In genomic region chr19:8944750-8945149, GRCm38 (mm10) we compare ENCODE assay signal across 7 mouse cellular contexts. TPM values are rescaled to one million over a fixed set of nuclear protein-coding genes. Genes with fewer than 3 reads are reported as not detected.
DNase-seq lines count a peak whose midpoint lies in the region; ATAC-seq and TF ChIP-seq lines count a peak whose summit lies in the region.

No protein-coding gene starts in this region.

- H3K79me2 ChIP-seq in CH12.LX (replicated peaks; ENCODE audit: control insufficient read depth, extremely low read depth, insufficient read depth, poor library complexity, severe bottlenecking): peaks cover 42% of the 10 kb centered on the region

- TF ChIP-seq POLR2A in CH12.LX (IDR thresholded peaks at IDR 0.05; ENCODE audit: low read depth, low read length): no peak

- WGBS in heart, postnatal 0 days: 22% methylated on average over 5 of the region's 5 CpGs
- 70% methylated on average over 5 of the region's 5 CpGs for WGBS in midbrain, embryonic 10.5 days

- peaks cover 16 to 38% of the 10 kb centered on the region in 2 experiments for H3K4me1 ChIP-seq in CH12.LX (ENCODE audit: control insufficient read depth in 1 of 2, insufficient read depth in 2 of 2)
- peaks cover 20% of the 10 kb centered on the region; the same call in 1 of the 2 replicates for H3K4me1 ChIP-seq in heart, postnatal 0 days (ENCODE audit: control insufficient read depth, insufficient read depth)
- peaks cover 34% of the 10 kb centered on the region for H3K4me1 ChIP-seq in midbrain, embryonic 10.5 days

- DNase-seq in CH12.LX (ENCODE audit: extremely low read depth): peak; percentile 65
- DNase-seq in NIH3T3 (ENCODE audit: low read depth): peak; percentile 75
- peak; percentile 57 for DNase-seq in fibroblast of lung, adult 2 months (ENCODE audit: low read depth)
- peak; percentile 73 for DNase-seq in heart, postnatal 0 days (ENCODE audit: low spot score)
- peak; percentile 89 to 90 for DNase-seq in kidney, postnatal 25 days
- DNase-seq in midbrain, embryonic 10.5 days (ENCODE audit: low spot score): peak; percentile 61
- DNase-seq in testis, postnatal 14 days (ENCODE audit: low spot score): peak; percentile 71

- peak overlapping the region; percentile 41; the same call in 1 of the 2 replicates for H3K4me2 ChIP-seq in CH12.LX (ENCODE audit: insufficient read depth, low read depth, poor library complexity, severe bottlenecking)
- peak overlapping the region; percentile 68 for H3K4me2 ChIP-seq in heart, postnatal 0 days (ENCODE audit: low read depth, low read length)

- no peak for TF ChIP-seq EP300 in CH12.LX (IDR thresholded peaks at IDR 0.05; ENCODE audit: low read length)
- 0 out of 2 replicates have a peak, but pooled peaks have one; percentile 46 for TF ChIP-seq EP300 in heart, postnatal 0 days (IDR thresholded peaks at IDR 0.05; ENCODE audit: low read depth)

- in situ Hi-C loops in CH12.LX (cut with MboI; ENCODE audit: low pct_ligation_motif_present, low pct_unique_long_range_greater_than_20kb, low sequenced_read_pairs): no loop called here

- no peaks in the 10 kb centered on the region for H3K27me3 ChIP-seq in CH12.LX (replicated peaks)
- no peaks in the 10 kb centered on the region for H3K27me3 ChIP-seq in heart, postnatal 0 days (ENCODE audit: control insufficient read depth, insufficient read depth, low read length)
- H3K27me3 ChIP-seq in midbrain, embryonic 10.5 days (ENCODE audit: low read depth, poor library complexity, severe bottlenecking): no peaks in the 10 kb centered on the region

- no peak for ATAC-seq in heart, postnatal 0 days (ENCODE audit: insufficient read depth, low read depth)

- no peak for TF ChIP-seq CTCF in CH12.LX (conservative IDR thresholded peaks at IDR 0.05 in 1 of 2, IDR thresholded peaks at IDR 0.05 in 1 of 2; ENCODE audit: low read depth in 2 of 2, low read length in 2 of 2)
- no peak for TF ChIP-seq CTCF in heart, postnatal 0 days (IDR thresholded peaks at IDR 0.05; ENCODE audit: low read depth)

- H3K27ac ChIP-seq in CH12.LX (ENCODE audit: insufficient read depth, low read depth): no peak overlapping the region
- peak overlapping the region; percentile 36; the same call in 1 of the 2 replicates for H3K27ac ChIP-seq in heart, postnatal 0 days (ENCODE audit: low read depth)
- H3K27ac ChIP-seq in midbrain, embryonic 10.5 days (replicated peaks): 0 out of 2 replicates have a peak overlapping the region, but pooled peaks have one; percentile 10

- dilution Hi-C loops in CH12.LX (cut with MboI; ENCODE audit: extremely low pct_ligation_motif_present, extremely low pct_unique_long_range_greater_than_20kb, low sequenced_read_pairs): no loop called here

- TF ChIP-seq RAD21 in CH12.LX (IDR thresholded peaks at IDR 0.05; ENCODE audit: low read depth, low read length): no peak

- H3K4me3 ChIP-seq in CH12.LX (replicated peaks in 1 of 3; ENCODE audit: low read depth in 2 of 3, low read length in 2 of 3, poor library complexity in 1 of 3): no peak overlapping the region
- 0 out of 2 replicates have a peak overlapping the region, but pooled peaks have one; percentile 10 for H3K4me3 ChIP-seq in heart, postnatal 0 days (ENCODE audit: low read depth, low read length)
- peak overlapping the region; percentile 5; the same call in 1 of the 2 replicates for H3K4me3 ChIP-seq in midbrain, embryonic 10.5 days

- no peaks in the 10 kb centered on the region for H3K9me3 ChIP-seq in CH12.LX (replicated peaks; ENCODE audit: low read length)
- H3K9me3 ChIP-seq in heart, postnatal 0 days (replicated peaks; ENCODE audit: control insufficient read depth, low read length): no peaks in the 10 kb centered on the region
- no peaks in the 10 kb centered on the region for H3K9me3 ChIP-seq in midbrain, embryonic 10.5 days (replicated peaks)

- peak overlapping the region; percentile 21; the same call in 1 of the 2 replicates for H3K9ac ChIP-seq in CH12.LX (ENCODE audit: insufficient read depth, low read depth)
- H3K9ac ChIP-seq in heart, postnatal 0 days (replicated peaks; ENCODE audit: low read depth, low read length): 0 out of 2 replicates have a peak overlapping the region, but pooled peaks have one; percentile 14

- peaks cover 61 to 75% of the 10 kb centered on the region in 2 experiments for H3K36me3 ChIP-seq in CH12.LX (replicated peaks in 1 of 2; ENCODE audit: control insufficient read depth in 1 of 2, insufficient read depth in 1 of 2, low read length in 1 of 2)
- H3K36me3 ChIP-seq in heart, postnatal 0 days (replicated peaks; ENCODE audit: control insufficient read depth, insufficient read depth, low read length): peaks cover 40% of the 10 kb centered on the region
- H3K36me3 ChIP-seq in midbrain, embryonic 10.5 days: peaks cover 68% of the 10 kb centered on the region

TF ChIP-seq in CH12.LX, 34 proteins besides CTCF, POLR2A, EP300 and RAD21:
- TF ChIP-seq MEF2A (IDR thresholded peaks at IDR 0.05; ENCODE audit: borderline replicate concordance, low read depth, low read length) (no peak), POLR2AphosphoS2 (IDR thresholded peaks at IDR 0.05; ENCODE audit: low read depth, low read length) (no peak), GABPA (IDR thresholded peaks at IDR 0.05; ENCODE audit: insufficient replicate concordance, low read depth, low read length) (no peak), SIN3A (IDR thresholded peaks at IDR 0.05; ENCODE audit: low read length) (peak; percentile 61; the same call in 1 of the 2 replicates), PAX5 (IDR thresholded peaks at IDR 0.05; ENCODE audit: low read length) (no peak), HCFC1 (IDR thresholded peaks at IDR 0.05; ENCODE audit: low read depth, low read length) (peak; percentile 47; the same call in 1 of the 2 replicates), TBP (conservative IDR thresholded peaks at IDR 0.05; ENCODE audit: low read depth, low read length) (no peak), ELF1 (IDR thresholded peaks at IDR 0.05; ENCODE audit: low read depth, low read length) (peak; percentile 41), NRF1 (IDR thresholded peaks at IDR 0.05; ENCODE audit: low read depth, low read length) (no peak), CHD1 (IDR thresholded peaks at IDR 0.05; ENCODE audit: low read depth, low read length) (0 out of 2 replicates have a peak, but pooled peaks have one; percentile 50), MXI1 (IDR thresholded peaks at IDR 0.05; ENCODE audit: low read depth, low read length) (peak; percentile 37), MAFK (IDR thresholded peaks at IDR 0.05; ENCODE audit: insufficient replicate concordance, low read length) (no peak), E2F4 (IDR thresholded peaks at IDR 0.05; ENCODE audit: insufficient replicate concordance, low read depth, low read length) (no peak), ZMIZ1 (IDR thresholded peaks at IDR 0.05; ENCODE audit: low read depth, low read length) (no peak), JUND (conservative IDR thresholded peaks at IDR 0.05; ENCODE audit: low read depth, low read length) (no peak)

RNA-seq across cellular contexts. Expression of gene Mta2, which starts 3.1 kb away (rescaled TPM):
- total RNA-seq in CH12.LX (2012; rRNA removed): 131 and 158 TPM in 2 replicates
- 115 and 117 TPM in 2 replicates for total RNA-seq in CH12.LX (2014; rRNA removed)
- 149 and 162 TPM in 2 replicates for polyA plus RNA-seq in CH12.LX (2012; ENCODE audit: insufficient read length, low read depth)
- 55.1 and 57.9 TPM in 2 replicates for total RNA-seq in heart, postnatal 0 days (2014; rRNA removed; ENCODE audit: low replicate concordance)
- 47.6 and 51.5 TPM in 2 replicates for polyA plus RNA-seq in heart, postnatal 0 days (2015; fragmentation: Nextera tagmentation; extraction: Ambion mirVana)
- 178 and 191 TPM in 2 replicates for polyA plus RNA-seq in midbrain, embryonic 10.5 days (2016; fragmentation: Nextera tagmentation; extraction: Ambion mirVana)

RNA-seq across cellular contexts. Expression of gene Tut1, which starts 8.9 kb away (rescaled TPM):
- total RNA-seq in CH12.LX (2012; rRNA removed) (47.7 and 49.1 TPM in 2 replicates), CH12.LX (2014; rRNA removed) (40.4 and 41.8 TPM in 2 replicates)
- polyA plus RNA-seq in CH12.LX (2012; ENCODE audit: insufficient read length, low read depth): 52.9 and 54.9 TPM in 2 replicates
- total RNA-seq in heart, postnatal 0 days (2014; rRNA removed; ENCODE audit: low replicate concordance): 9.8 and 18.0 TPM in 2 replicates
- polyA plus RNA-seq in heart, postnatal 0 days (2015; fragmentation: Nextera tagmentation; extraction: Ambion mirVana): 8.2 and 10.4 TPM in 2 replicates
- 36.5 and 40.2 TPM in 2 replicates for polyA plus RNA-seq in midbrain, embryonic 10.5 days (2016; fragmentation: Nextera tagmentation; extraction: Ambion mirVana)

RNA-seq across cellular contexts. Expression of gene Eml3, which starts 15.4 kb away (rescaled TPM):
- total RNA-seq in CH12.LX (2012; rRNA removed): 33.3 and 33.6 TPM in 2 replicates
- 18.7 and 20.4 TPM in 2 replicates for total RNA-seq in CH12.LX (2014; rRNA removed)
- 35.2 and 37.3 TPM in 2 replicates for polyA plus RNA-seq in CH12.LX (2012; ENCODE audit: insufficient read length, low read depth)
- 6.7 and 21.0 TPM in 2 replicates for total RNA-seq in heart, postnatal 0 days (2014; rRNA removed; ENCODE audit: low replicate concordance)
- 9.6 and 10.1 TPM in 2 replicates for polyA plus RNA-seq in heart, postnatal 0 days (2015; fragmentation: Nextera tagmentation; extraction: Ambion mirVana)
- 22.9 and 23.5 TPM in 2 replicates for polyA plus RNA-seq in midbrain, embryonic 10.5 days (2016; fragmentation: Nextera tagmentation; extraction: Ambion mirVana)

RNA-seq across cellular contexts. Expression of gene Rom1, which starts 15.6 kb away (rescaled TPM):
- total RNA-seq in CH12.LX (2012; rRNA removed) (5.5 and 5.6 TPM in 2 replicates), CH12.LX (2014; rRNA removed) (4.2 and 4.7 TPM in 2 replicates)
- 4.8 and 4.9 TPM in 2 replicates for polyA plus RNA-seq in CH12.LX (2012; ENCODE audit: insufficient read length, low read depth)
- 1.5 and 10.2 TPM in 2 replicates for total RNA-seq in heart, postnatal 0 days (2014; rRNA removed; ENCODE audit: low replicate concordance)
- polyA plus RNA-seq in heart, postnatal 0 days (2015; fragmentation: Nextera tagmentation; extraction: Ambion mirVana): 3.2 TPM in 2 replicates
- 3.5 and 4.2 TPM in 2 replicates for polyA plus RNA-seq in midbrain, embryonic 10.5 days (2016; fragmentation: Nextera tagmentation; extraction: Ambion mirVana)

RNA-seq across cellular contexts. Expression of gene Eef1g, which starts 22.1 kb away (rescaled TPM):
- 1,294 and 1,368 TPM in 2 replicates for total RNA-seq in CH12.LX (2012; rRNA removed)
- total RNA-seq in CH12.LX (2014; rRNA removed): 1,172 and 1,266 TPM in 2 replicates
- polyA plus RNA-seq in CH12.LX (2012; ENCODE audit: insufficient read length, low read depth): 1,511 and 1,695 TPM in 2 replicates
- 407 and 439 TPM in 2 replicates for total RNA-seq in heart, postnatal 0 days (2014; rRNA removed; ENCODE audit: low replicate concordance)
- polyA plus RNA-seq in heart, postnatal 0 days (2015; fragmentation: Nextera tagmentation; extraction: Ambion mirVana): 172 and 173 TPM in 2 replicates
- polyA plus RNA-seq in midbrain, embryonic 10.5 days (2016; fragmentation: Nextera tagmentation; extraction: Ambion mirVana): 438 and 514 TPM in 2 replicates

Comparison
In these comparisons a context has a peak if more than half of its experiments do, and no peak if none do; other contexts are left out.
1. H3K4me3 ChIP-seq: peak in heart, postnatal 0 days (single experiment) and midbrain, embryonic 10.5 days (single experiment); none in CH12.LX (0 of 3).
2. Peak in every context shown above with its lines, with median percentiles within 50 percentile points of each other: DNase-seq.